Mouse (Mus musculus): ENCODE data around the gene Ccp110.

Ccp110 gene

GRCm38 (mm10) chr7:118712228-118713173 lies at the start of gene Ccp110:
Gene Ccp110 (plus strand): TSS chr7:118712552.
- peak; percentile 98 for DNase-seq (ENCODE audit: low read depth)

GRCm38 (mm10) chr7:118667773-118668172 lies 44.6 kb upstream of the Ccp110 start:
- DNase-seq (ENCODE audit: low read depth), result no peak

GRCm38 (mm10) chr7:118670142-118670541 lies 42.2 kb upstream of the Ccp110 start:
- DNase-seq (ENCODE audit: low read depth), result no peak

GRCm38 (mm10) chr7:118676826-118677225 lies 35.5 kb upstream of the Ccp110 start:
- no peak for DNase-seq (ENCODE audit: low read depth)

- peak; percentile 70 for DNase-seq (ENCODE audit: low read depth)
These were observed 24.2 kb upstream of the Ccp110 start for GRCm38 (mm10) chr7:118688199-118688598.

- DNase-seq (ENCODE audit: low read depth), result no peak
These were observed 23.3 kb upstream of the Ccp110 start for GRCm38 (mm10) chr7:118689088-118689487.

- no peak for DNase-seq (ENCODE audit: low read depth)
These were observed 21.1 kb upstream of the Ccp110 start for GRCm38 (mm10) chr7:118691287-118691686.

GRCm38 (mm10) chr7:118696146-118696545 lies 16.2 kb upstream of the Ccp110 start:
- no peak for DNase-seq (ENCODE audit: low read depth)

GRCm38 (mm10) chr7:118697168-118697567 lies 15.2 kb upstream of the Ccp110 start:
- peak; percentile 54 for DNase-seq (ENCODE audit: low read depth)

- peak; percentile 68 for DNase-seq (ENCODE audit: low read depth)
These were observed 13.5 kb upstream of the Ccp110 start for GRCm38 (mm10) chr7:118698882-118699281.

- peak; percentile 86 for DNase-seq (ENCODE audit: low read depth)
These were observed 9.2 kb upstream of the Ccp110 start for GRCm38 (mm10) chr7:118703144-118703561.

- peak; percentile 26 for DNase-seq (ENCODE audit: low read depth)
These were observed 8.1 kb upstream of the Ccp110 start for GRCm38 (mm10) chr7:118704001-118704850.

- peak; percentile 86 for DNase-seq (ENCODE audit: low read depth)
These were observed 7.0 kb upstream of the Ccp110 start, which contains the start of gene Gde1 for GRCm38 (mm10) chr7:118705101-118705961. Gene Gde1 (minus strand): TSS chr7:118705778.

GRCm38 (mm10) chr7:118706051-118706450 lies 6.3 kb upstream of the Ccp110 start:
- DNase-seq (ENCODE audit: low read depth), result no peak

GRCm38 (mm10) chr7:118706488-118706887 lies 5.9 kb upstream of the Ccp110 start:
- no peak for DNase-seq (ENCODE audit: low read depth)

- no peak for DNase-seq (ENCODE audit: low read depth)
These were observed 5.1 kb upstream of the Ccp110 start for GRCm38 (mm10) chr7:118707216-118707615.

- DNase-seq (ENCODE audit: low read depth), result no peak
These were observed 4.3 kb upstream of the Ccp110 start for GRCm38 (mm10) chr7:118708002-118708401.

GRCm38 (mm10) chr7:118710776-118711175 lies 1.6 kb upstream of the Ccp110 start:
- no peak for DNase-seq (ENCODE audit: low read depth)

- no peak for DNase-seq (ENCODE audit: low read depth)
These were observed 2.5 kb downstream of the Ccp110 start for GRCm38 (mm10) chr7:118714873-118715272.

GRCm38 (mm10) chr7:118718066-118718465 lies 5.7 kb downstream of the Ccp110 start:
- no peak for DNase-seq (ENCODE audit: low read depth)

GRCm38 (mm10) chr7:118723927-118724326 lies 11.6 kb downstream of the Ccp110 start:
- DNase-seq (ENCODE audit: low read depth), result no peak

- DNase-seq (ENCODE audit: low read depth), result no peak
These were observed 13.1 kb downstream of the Ccp110 start for GRCm38 (mm10) chr7:118725459-118725858.
